Mouse (Mus musculus) erythroblast, embryonic 14.5 days (primary cell): ENCODE measurements around the gene Tfpi.

Source experiments
- GATA1 ChIP-seq: IDR thresholded peaks from 2 replicates; pipeline ENCODE4 v1.6.1; 2012; ENCODE audit warnings: low read length, inconsistent platforms, mixed read lengths
- TAL1 ChIP-seq: IDR thresholded peaks from 3 replicates; pipeline ENCODE4 v1.6.1; 2012; ENCODE audit warnings: low read length, inconsistent platforms, mixed read lengths

- TF ChIP-seq TAL1 (no peak), GATA1 (no peak)
Observed at GRCm38 (mm10) chr2:84477759-84478158, 1.2 kb upstream of the Tfpi start.
